8 mouse cellular contexts compared by ENCODE assay signal in the genomic region with DNA sequence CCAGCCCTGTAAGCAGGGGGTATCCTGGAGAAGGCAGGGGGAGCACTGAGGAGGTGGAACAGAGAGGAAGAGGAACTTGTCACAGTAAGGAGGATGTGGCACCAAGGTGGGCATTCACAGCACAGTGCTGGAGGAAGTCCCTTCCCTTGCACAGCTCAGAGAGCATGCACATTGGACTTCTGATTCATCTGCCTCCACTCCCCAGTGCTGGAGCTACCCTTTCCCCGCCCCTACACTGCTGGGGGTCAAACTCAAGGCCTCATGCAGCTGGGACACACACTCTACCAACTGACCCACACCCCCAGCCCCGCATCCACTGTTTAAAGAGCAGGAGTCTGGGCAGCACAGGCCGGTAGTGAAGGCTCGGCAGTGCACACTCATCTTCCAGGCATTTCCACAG. TPM values are rescaled to one million over a fixed set of nuclear protein-coding genes. Genes with fewer than 3 reads are reported as not detected.
A peak's percentile ranks its signal among the peaks of the same experiment; 100 is the strongest.
DNase-seq lines count a peak whose midpoint lies in the region; ATAC-seq and TF ChIP-seq lines count a peak whose summit lies in the region.
"Had no signal": no experiment of that assay in that cellular context is flagged by ENCODE, and none has a peak within 500 bp of the region (broad histone marks: within the 10 kb centered on the region; RNA-seq: fewer than 3 reads in every experiment).

No protein-coding gene starts in this region.

- H3K9me3 ChIP-seq in megakaryocyte, embryonic 14.5 days, result 0 out of 2 replicates have a peak, but pooled peaks cover 4% of the 10 kb centered on the region
- H3K9me3 ChIP-seq: neural tube, embryonic 15.5 days had no signal

- no peaks in the 10 kb centered on the region for H3K36me3 ChIP-seq in megakaryocyte, embryonic 14.5 days (replicated peaks; ENCODE audit: low read length)
- H3K36me3 ChIP-seq: neural tube, embryonic 15.5 days had no signal

- H3K4me3 ChIP-seq in megakaryocyte, embryonic 14.5 days (replicated peaks), result peak overlapping the region; percentile 16
- H3K4me3 ChIP-seq in layer of hippocampus, adult 2 months, result no peak overlapping the region
- H3K4me3 ChIP-seq: neural tube, embryonic 15.5 days had no signal

- DNase-seq in kidney, postnatal 10 days, result peak; percentile 48
- no peak for DNase-seq in kidney, adult 8-10 months
- DNase-seq in Muller cell, postnatal 12 days (ENCODE audit: inconsistent ontology term), result peak; percentile 90
- no peak for DNase-seq in layer of hippocampus, adult 2 months (ENCODE audit: low spot score in 2 of 2)
- DNase-seq in right cerebral cortex, adult 2 months (ENCODE audit: low spot score in 2 of 2), result no peak

- peaks cover 17% of the 10 kb centered on the region for H3K27me3 ChIP-seq in megakaryocyte, embryonic 14.5 days (replicated peaks)
- H3K27me3 ChIP-seq: neural tube, embryonic 15.5 days had no signal

- TF ChIP-seq CTCF in layer of hippocampus, adult 2 months (conservative IDR thresholded peaks at IDR 0.05), result no peak

- ATAC-seq in common myeloid progenitor, adult 5-6 weeks (replicated peaks; ENCODE audit: low read depth, poor library complexity, severe bottlenecking), result peak; percentile 69

- H3K4me1 ChIP-seq in megakaryocyte, embryonic 14.5 days, result peaks cover 24% of the 10 kb centered on the region

- no peak overlapping the region for H3K27ac ChIP-seq in layer of hippocampus, adult 2 months
- H3K27ac ChIP-seq: neural tube, embryonic 15.5 days had no signal

RNA-seq across cellular contexts. Expression of a gene that starts 12.7 kb away (rescaled TPM):
- total RNA-seq in common myeloid progenitor, adult 5-6 weeks (2017), result 52.2 and 53.0 TPM in 2 replicates
- 6.0 TPM in 1 of 2 replicates, not detected in the other for polyA plus RNA-seq in megakaryocyte, embryonic 14.5 days (2012; ENCODE audit: insufficient read depth, low replicate concordance)
- 1 to 10 TPM; 8.8 to 9.6 TPM for total RNA-seq in layer of hippocampus, adult 2 months (2021)

Comparison
In these comparisons a context has a peak if more than half of its experiments do, and no peak if none do; other contexts are left out.
1. DNase-seq: peak in kidney, postnatal 10 days (single experiment) and Muller cell, postnatal 12 days (single experiment); none in kidney, adult 8-10 months (0 of 2), layer of hippocampus, adult 2 months (0 of 2) and right cerebral cortex, adult 2 months (0 of 2).